In genomic region chr19:56448784-56449183, GRCm38 (mm10) we compare ENCODE assay signal across 18 mouse cellular contexts. TPM values are rescaled to one million over a fixed set of nuclear protein-coding genes. Genes with fewer than 3 reads are reported as not detected.
"Had no signal": no experiment of that assay in that cellular context is flagged by ENCODE, and none has a peak within 500 bp of the region (broad histone marks: within the 10 kb centered on the region; RNA-seq: fewer than 3 reads in every experiment).

No protein-coding gene starts in this region.

- H3K4me2 ChIP-seq: midbrain, embryonic 13.5 days; midbrain, embryonic 15.5 days; neural tube, embryonic 13.5 days; neural tube, embryonic 15.5 days had no signal

- DNase-seq: lung, adult 2 months; lung, postnatal 10 days; lung, postnatal 4 days; retina, postnatal 1 day; right cerebral cortex, postnatal 25 days; right cerebral cortex, postnatal 4 days; spleen, adult 18-20 months; thymus, adult 18-20 months; thymus, postnatal 14 days; thymus, postnatal 36 days had no signal

- H3K27me3 ChIP-seq: midbrain, embryonic 15.5 days; neural tube, embryonic 13.5 days; neural tube, embryonic 15.5 days had no signal

- H3K9ac ChIP-seq: midbrain, embryonic 13.5 days; midbrain, embryonic 15.5 days; neural tube, embryonic 13.5 days; neural tube, embryonic 15.5 days had no signal

- H3K36me3 ChIP-seq: midbrain, embryonic 10.5 days; midbrain, embryonic 13.5 days; midbrain, embryonic 15.5 days; neural tube, embryonic 13.5 days; neural tube, embryonic 15.5 days had no signal

- ATAC-seq: midbrain, embryonic 13.5 days; midbrain, embryonic 15.5 days had no signal

- H3K9me3 ChIP-seq: midbrain, embryonic 10.5 days; midbrain, embryonic 13.5 days; midbrain, embryonic 15.5 days; neural tube, embryonic 13.5 days; neural tube, embryonic 15.5 days had no signal

- H3K4me3 ChIP-seq: midbrain, embryonic 10.5 days; midbrain, embryonic 13.5 days; midbrain, embryonic 15.5 days; myocyte; neural tube, embryonic 13.5 days; neural tube, embryonic 15.5 days had no signal

- H3K4me1 ChIP-seq: midbrain, embryonic 15.5 days; neural tube, embryonic 13.5 days; neural tube, embryonic 15.5 days had no signal

- H3K27ac ChIP-seq: midbrain, embryonic 10.5 days; midbrain, embryonic 13.5 days; midbrain, embryonic 15.5 days; neural tube, embryonic 13.5 days; neural tube, embryonic 15.5 days had no signal

RNA-seq across cellular contexts. Expression of gene Plekhs1, which starts 12.7 kb away (rescaled TPM):
- total RNA-seq: megakaryocyte-erythroid progenitor cell, adult 5-6 weeks had no signal
- polyA plus RNA-seq: liver, embryonic 16.5 days; midbrain, embryonic 10.5 days had no signal
